In the genomic region with DNA sequence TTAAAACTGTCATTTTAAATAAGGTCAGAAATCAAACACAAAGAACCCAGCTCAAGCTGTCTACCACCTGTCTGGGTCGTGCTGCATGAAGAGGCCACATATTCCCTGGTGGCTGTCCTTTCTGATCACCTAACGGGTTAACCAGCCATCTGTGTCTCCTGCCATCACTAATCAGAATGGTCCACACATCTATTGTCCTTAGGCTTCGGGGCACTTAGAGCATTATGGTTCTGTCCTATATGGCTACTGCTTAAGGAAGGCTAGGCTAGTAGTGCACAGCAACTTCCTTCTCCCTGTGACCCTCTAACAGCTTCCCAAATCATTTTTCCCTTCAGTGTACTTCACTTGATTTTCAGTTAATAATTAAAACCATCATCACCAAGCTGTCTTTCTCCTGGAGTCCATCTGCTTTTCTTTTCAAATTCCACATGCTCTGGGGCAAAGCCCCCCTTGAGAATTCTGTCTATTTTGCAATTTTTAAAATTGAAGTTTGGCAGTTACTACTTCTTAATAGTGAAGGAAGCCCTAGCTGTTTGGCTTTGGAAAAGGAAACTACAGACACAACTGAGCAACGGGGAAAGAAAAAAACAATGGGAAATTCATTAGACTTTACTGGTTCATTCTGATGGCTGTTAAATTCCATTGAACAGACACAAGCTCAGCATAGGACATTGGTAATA, we compare ENCODE assay signal across 19 mouse cellular contexts.
DNase-seq lines count a peak whose midpoint lies in the region; ATAC-seq and TF ChIP-seq lines count a peak whose summit lies in the region.
"Had no signal": no experiment of that assay in that cellular context is flagged by ENCODE, and none has a peak within 500 bp of the region (broad histone marks: within the 10 kb centered on the region; RNA-seq: fewer than 3 reads in every experiment).

No protein-coding gene starts in this region.

- peak; percentile 1 to 2 for DNase-seq in layer of hippocampus, postnatal 14 days (ENCODE audit: low spot score in 2 of 2)
- DNase-seq in layer of hippocampus, postnatal 36 days, result no peak
- no peak for DNase-seq in gastrocnemius, adult 2 months
- DNase-seq: adrenal gland, postnatal 36 days; cerebellum, adult 9-10 months; kidney, adult 8-10 months; kidney, postnatal 36 days; lung, embryonic 14.5 days; lung, postnatal 4 days; right cerebral cortex, postnatal 4 days; thymus, postnatal 25 days had no signal

- TF ChIP-seq CTCF in gastrocnemius, adult 2 months (IDR thresholded peaks at IDR 0.05), result no peak

- intact Hi-C loops in gastrocnemius, adult 2 months (cut with DNase I), result no loop called here

- no peaks in the 10 kb centered on the region for H3K9me3 ChIP-seq in forebrain, embryonic 15.5 days
- no peaks in the 10 kb centered on the region for H3K9me3 ChIP-seq in hindbrain, embryonic 12.5 days (replicated peaks)
- no peaks in the 10 kb centered on the region for H3K9me3 ChIP-seq in midbrain, embryonic 15.5 days
- H3K9me3 ChIP-seq: embryonic facial prominence, embryonic 12.5 days; limb, embryonic 10.5 days; neural tube, embryonic 13.5 days had no signal

- no peak overlapping the region for H3K9ac ChIP-seq in forebrain, embryonic 15.5 days (replicated peaks)
- no peak overlapping the region for H3K9ac ChIP-seq in hindbrain, embryonic 12.5 days
- no peak overlapping the region for H3K9ac ChIP-seq in midbrain, embryonic 15.5 days
- H3K9ac ChIP-seq: embryonic facial prominence, embryonic 12.5 days; lung, embryonic 14.5 days; neural tube, embryonic 13.5 days had no signal

- no peaks in the 10 kb centered on the region for H3K4me1 ChIP-seq in forebrain, embryonic 15.5 days
- no peaks in the 10 kb centered on the region for H3K4me1 ChIP-seq in hindbrain, embryonic 12.5 days
- H3K4me1 ChIP-seq in midbrain, embryonic 15.5 days, result no peaks in the 10 kb centered on the region
- H3K4me1 ChIP-seq: embryonic facial prominence, embryonic 12.5 days; limb, embryonic 10.5 days; neural tube, embryonic 13.5 days had no signal

- 0 out of 2 replicates have a peak, but pooled peaks have one; percentile 53 for ATAC-seq in forebrain, embryonic 15.5 days (replicated peaks)
- peak; percentile 67 for ATAC-seq in hindbrain, embryonic 12.5 days (ENCODE audit: low FRiP score)
- ATAC-seq in midbrain, embryonic 15.5 days (replicated peaks), result peak; percentile 58
- ATAC-seq in activated CD4-positive, CD25-positive, alpha-beta regulatory T cell, adult 4 months, result no peak

- 0 out of 2 replicates have a peak overlapping the region, but pooled peaks have one; percentile 34 for H3K27ac ChIP-seq in forebrain, embryonic 15.5 days (replicated peaks)
- no peak overlapping the region for H3K27ac ChIP-seq in hindbrain, embryonic 12.5 days
- no peak overlapping the region for H3K27ac ChIP-seq in midbrain, embryonic 15.5 days
- H3K27ac ChIP-seq in gastrocnemius, adult 2 months, result no peak overlapping the region
- H3K27ac ChIP-seq: embryonic facial prominence, embryonic 12.5 days; limb, embryonic 10.5 days; neural tube, embryonic 13.5 days had no signal

- H3K4me3 ChIP-seq in forebrain, embryonic 15.5 days, result no peak overlapping the region
- no peak overlapping the region for H3K4me3 ChIP-seq in hindbrain, embryonic 12.5 days
- H3K4me3 ChIP-seq in midbrain, embryonic 15.5 days, result no peak overlapping the region
- no peak overlapping the region for H3K4me3 ChIP-seq in gastrocnemius, adult 2 months
- H3K4me3 ChIP-seq: embryonic facial prominence, embryonic 12.5 days; limb, embryonic 10.5 days; neural tube, embryonic 13.5 days had no signal

- H3K36me3 ChIP-seq in forebrain, embryonic 15.5 days, result no peaks in the 10 kb centered on the region
- H3K36me3 ChIP-seq in hindbrain, embryonic 12.5 days, result no peaks in the 10 kb centered on the region
- H3K36me3 ChIP-seq in midbrain, embryonic 15.5 days (replicated peaks), result no peaks in the 10 kb centered on the region
- H3K36me3 ChIP-seq: embryonic facial prominence, embryonic 12.5 days; limb, embryonic 10.5 days; neural tube, embryonic 13.5 days had no signal

- no peak overlapping the region for H3K4me2 ChIP-seq in forebrain, embryonic 15.5 days (replicated peaks)
- no peak overlapping the region for H3K4me2 ChIP-seq in hindbrain, embryonic 12.5 days (replicated peaks)
- H3K4me2 ChIP-seq in midbrain, embryonic 15.5 days, result no peak overlapping the region
- H3K4me2 ChIP-seq: embryonic facial prominence, embryonic 12.5 days; liver, embryonic 11.5 days; lung, embryonic 14.5 days; neural tube, embryonic 13.5 days had no signal

- 36% methylated on average over 4 of the region's 4 CpGs for WGBS in forebrain, embryonic 15.5 days
- 58% methylated on average over 4 of the region's 4 CpGs for WGBS in hindbrain, embryonic 12.5 days
- 34% methylated on average over 4 of the region's 4 CpGs for WGBS in midbrain, embryonic 15.5 days

- no peaks in the 10 kb centered on the region for H3K27me3 ChIP-seq in forebrain, embryonic 15.5 days
- no peaks in the 10 kb centered on the region for H3K27me3 ChIP-seq in hindbrain, embryonic 12.5 days
- no peaks in the 10 kb centered on the region for H3K27me3 ChIP-seq in midbrain, embryonic 15.5 days (replicated peaks)
- H3K27me3 ChIP-seq: embryonic facial prominence, embryonic 12.5 days; neural tube, embryonic 13.5 days had no signal

Comparison
In these comparisons a context has a peak if more than half of its experiments do, and no peak if none do; other contexts are left out.
1. DNase-seq: peak in layer of hippocampus, postnatal 14 days (2 of 2); none in layer of hippocampus, postnatal 36 days (0 of 2) and gastrocnemius, adult 2 months (single experiment).